Mouse (Mus musculus) limb, embryonic 14.5 days (tissue): ENCODE measurements at regions not wholly inside any gene's neighbourhood (a gene's known extent, or its start where the extent isn't known, plus 50 kb on each side); places are given as distances from the start of the nearest gene placed in this dataset.

Experiments
- ATAC-seq: fragments of 200-750 bp; cut with Nextera tagmentation; 2 replicates; pipeline ENCODE4 v1.8.0; 2017; ENCODE audit warnings: low read depth, moderate number of reproducible peaks, moderate TSS enrichment; ENCODE audit not compliant: low FRiP score
- DNase-seq: peaks from one replicate; pipeline ENCODE4 v3.0.0-alpha.2; 2015; ENCODE audit warnings: low spot score
- H3K27ac ChIP-seq: fragments of 300-500 bp; sonication (generic); replicated peaks from 2 replicates; pipeline ENCODE4 v1.5.1; 2014; ENCODE audit warnings: low read depth, mild to moderate bottlenecking, low read length, moderate library complexity, mixed read lengths
- H3K27me3 ChIP-seq: fragments of 300-500 bp; sonication (generic); 2 replicates; pipeline ENCODE4 v1.6.1; 2014; ENCODE audit warnings: low read length, mixed read lengths; ENCODE audit not compliant: control insufficient read depth, insufficient read depth
- H3K36me3 ChIP-seq: fragments of 300-500 bp; sonication (generic); 2 replicates; pipeline ENCODE4 v1.6.1; 2014; ENCODE audit warnings: mild to moderate bottlenecking, low read length, moderate library complexity, mixed read lengths; ENCODE audit not compliant: control insufficient read depth, insufficient read depth
- H3K4me1 ChIP-seq: fragments of 300-500 bp; sonication (generic); 2 replicates; pipeline ENCODE4 v1.6.1; 2014; ENCODE audit warnings: antibody characterized with exemption, low read length, mixed read lengths; ENCODE audit not compliant: control insufficient read depth, insufficient read depth
- H3K4me2 ChIP-seq: fragments of 300-500 bp; sonication (generic); replicated peaks from 2 replicates; pipeline ENCODE4 v1.6.1; 2014; ENCODE audit warnings: low read depth, mild to moderate bottlenecking, low read length, moderate library complexity; ENCODE audit not compliant: severe bottlenecking
- H3K4me3 ChIP-seq: fragments of 300-500 bp; sonication (generic); replicated peaks from 2 replicates; pipeline ENCODE4 v1.5.1; 2014; ENCODE audit warnings: low read length
- H3K9ac ChIP-seq: fragments of 300-500 bp; sonication (generic); 2 replicates; pipeline ENCODE4 v1.6.1; 2014; ENCODE audit warnings: mild to moderate bottlenecking, low read depth, low read length, moderate library complexity; ENCODE audit not compliant: severe bottlenecking
- H3K9me3 ChIP-seq: fragments of 300-500 bp; sonication (generic); 2 replicates; pipeline ENCODE4 v1.6.1; 2016; ENCODE audit warnings: low read length; ENCODE audit not compliant: control insufficient read depth
- POLR2A ChIP-seq: fragments of 200-500 bp; IDR thresholded peaks from 2 replicates; pipeline ENCODE4 v1.8.0; 2012; ENCODE audit warnings: inconsistent platforms, mild to moderate bottlenecking, moderate library complexity, borderline replicate concordance; ENCODE audit not compliant: insufficient read depth, insufficient read length; ENCODE audit errors: extremely low read depth
- WGBS: fragments of 180-500 bp; shearing (Covaris S2); extraction: QIAGEN DNeasy Blood & Tissue Kit; methylation state at CpG from one replicate; pipeline ENCODE4 v1.1.7; 2014; 5-methylcytosine and 5-hydroxymethylcytosine counted together

DNA sequence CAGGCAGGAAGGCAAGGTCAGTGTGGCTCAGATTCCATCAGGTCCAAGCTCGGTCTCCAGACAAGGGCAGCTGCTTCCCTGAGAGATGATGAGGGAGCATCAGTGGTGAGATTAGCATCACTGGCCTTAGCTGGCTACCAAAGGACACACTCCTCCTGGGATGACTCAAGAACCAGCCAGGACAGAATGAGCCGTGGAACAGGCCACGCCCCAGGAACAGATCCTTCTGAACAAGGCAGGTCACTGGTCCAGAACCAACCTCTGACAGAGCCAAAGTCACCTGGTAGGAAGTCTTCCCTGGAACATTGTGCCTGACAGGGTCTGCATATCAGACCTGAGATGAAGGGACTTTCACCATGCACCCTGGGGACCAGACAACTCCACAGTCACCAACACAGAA, 152.0 kb downstream of the Tomm20 start:
- no peak overlapping the region for H3K9ac ChIP-seq
- H3K9me3 ChIP-seq, result no peaks in the 10 kb centered on the region
- WGBS, result 75% methylated on average over 3 of the region's 3 CpGs
- no peaks in the 10 kb centered on the region for H3K27me3 ChIP-seq
- H3K27ac ChIP-seq, result no peak overlapping the region
- TF ChIP-seq POLR2A, result no peak
- no peak for ATAC-seq
- H3K4me2 ChIP-seq, result no peak overlapping the region
- no peak overlapping the region for H3K4me3 ChIP-seq
- no peaks in the 10 kb centered on the region for H3K36me3 ChIP-seq
- no peak for DNase-seq
- H3K4me1 ChIP-seq, result peaks cover 15% of the 10 kb centered on the region

DNA sequence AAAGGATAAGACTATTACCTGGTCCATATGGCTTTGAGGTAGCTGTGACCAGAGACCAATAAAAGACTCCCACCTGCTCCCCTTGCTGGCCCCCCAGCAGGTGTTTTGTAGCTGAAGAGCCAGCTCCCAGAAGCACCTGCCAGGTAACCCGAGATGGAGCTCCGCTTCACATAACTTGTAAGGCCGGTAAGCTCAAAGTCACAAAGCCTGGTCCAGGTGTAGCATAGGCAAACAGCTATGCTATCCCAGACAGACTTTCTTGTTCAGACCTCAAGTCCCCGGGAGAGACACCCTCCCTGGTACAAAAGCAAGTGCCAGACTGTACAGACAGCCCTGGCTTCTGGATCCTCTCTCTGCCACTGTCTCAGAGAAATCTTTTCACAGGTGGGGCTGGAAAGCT, 154.6 kb downstream of the Tomm20 start:
- Histone ChIP-seq H3K4me3 (no peak overlapping the region), H3K9me3 (0 out of 2 replicates have a peak, but pooled peaks cover under 1% of the 10 kb centered on the region), H3K9ac (no peak overlapping the region), H3K4me2 (no peak overlapping the region), H3K4me1 (peaks cover 14% of the 10 kb centered on the region), H3K36me3 (no peaks in the 10 kb centered on the region), H3K27me3 (no peaks in the 10 kb centered on the region), H3K27ac (no peak overlapping the region)
- no peak for DNase-seq
- WGBS, result 52% methylated on average over 4 of the region's 4 CpGs
- no peak for ATAC-seq
- TF ChIP-seq POLR2A, result no peak

DNA sequence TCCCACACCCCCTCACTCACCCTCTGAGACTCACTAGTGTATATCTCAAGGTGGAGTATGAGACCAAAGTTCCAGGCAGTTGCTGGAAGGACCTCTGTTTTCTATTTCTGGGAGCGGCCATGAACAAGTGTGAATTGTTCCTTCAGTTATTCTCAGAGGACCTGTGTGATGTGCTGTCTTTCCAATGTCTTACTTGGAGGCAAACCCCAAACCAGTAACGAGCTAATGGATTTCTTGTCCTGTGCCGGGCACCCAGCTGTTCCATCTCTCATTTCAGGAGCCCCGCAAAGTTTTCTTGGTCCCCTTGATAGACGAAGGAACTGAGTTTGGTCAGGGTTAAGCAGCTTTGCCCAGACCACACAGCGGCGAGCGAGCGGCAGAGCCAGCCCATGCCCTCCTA, 155.4 kb downstream of the Tomm20 start:
- no peak for TF ChIP-seq POLR2A
- 81% methylated on average over 9 of the region's 9 CpGs for WGBS
- ATAC-seq (no peak), DNase-seq (no peak)
- peaks cover 6% of the 10 kb centered on the region; the same call in 1 of the 2 replicates for H3K9me3 ChIP-seq
- no peak overlapping the region for H3K9ac ChIP-seq
- H3K27ac ChIP-seq, result no peak overlapping the region
- no peaks in the 10 kb centered on the region for H3K36me3 ChIP-seq
- H3K4me3 ChIP-seq, result no peak overlapping the region
- no peak overlapping the region for H3K4me2 ChIP-seq
- peaks cover 14% of the 10 kb centered on the region for H3K4me1 ChIP-seq
- H3K27me3 ChIP-seq, result no peaks in the 10 kb centered on the region

DNA sequence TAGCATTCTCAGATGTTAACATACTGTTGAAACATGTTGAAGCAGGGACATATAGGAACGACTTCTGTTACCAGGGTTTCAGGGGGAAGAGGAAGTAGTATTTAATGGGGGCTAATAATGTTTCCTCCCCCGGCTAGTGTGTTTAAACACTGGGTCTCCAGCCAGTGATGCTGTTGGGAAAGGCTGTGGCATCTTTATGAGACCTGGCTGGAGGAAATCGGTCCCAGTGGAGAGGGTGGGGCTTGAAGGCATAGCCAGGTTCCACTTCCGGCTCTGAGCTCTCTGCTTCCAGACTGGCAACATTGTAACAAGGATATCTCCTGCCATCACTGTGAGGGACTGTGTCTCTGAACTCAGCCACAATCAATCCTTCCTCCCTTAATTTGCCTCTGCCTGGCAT, 156.6 kb downstream of the Tomm20 start:
- no peak overlapping the region for H3K9ac ChIP-seq
- no peaks in the 10 kb centered on the region for H3K27me3 ChIP-seq
- WGBS, result 10% methylated on average over 4 of the region's 4 CpGs
- no peak overlapping the region for H3K4me3 ChIP-seq
- H3K4me1 ChIP-seq, result peaks cover 14% of the 10 kb centered on the region
- H3K9me3 ChIP-seq, result peaks cover 6% of the 10 kb centered on the region; the same call in 1 of the 2 replicates
- no peaks in the 10 kb centered on the region for H3K36me3 ChIP-seq
- TF ChIP-seq POLR2A, result no peak
- ATAC-seq, result peak; percentile 42; the same call in 1 of the 2 replicates
- peak overlapping the region; percentile 65 for H3K27ac ChIP-seq
- DNase-seq, result peak; percentile 45
- no peak overlapping the region for H3K4me2 ChIP-seq

DNA sequence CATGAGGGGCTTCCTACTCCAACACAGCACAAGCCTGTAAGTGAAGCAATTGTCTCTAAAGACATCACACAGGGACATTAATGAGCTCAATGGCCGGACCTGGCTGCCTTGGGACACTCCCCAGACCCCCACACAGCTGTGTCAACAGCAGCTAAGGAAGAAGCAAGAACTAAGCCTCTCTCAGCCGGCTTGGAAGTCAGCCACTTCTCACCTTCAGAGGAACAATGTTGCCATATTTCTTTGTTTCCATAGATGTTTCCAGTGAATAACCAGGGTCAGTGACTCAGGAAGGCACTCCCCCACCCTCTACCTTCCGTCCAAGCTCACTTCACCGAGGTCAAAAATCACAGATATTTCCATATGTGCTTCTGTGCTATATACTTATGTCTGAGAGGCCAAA, 157.0 kb downstream of the Tomm20 start:
- Histone ChIP-seq H3K9ac (no peak overlapping the region), H3K4me3 (no peak overlapping the region), H3K4me2 (no peak overlapping the region), H3K9me3 (peaks cover 6% of the 10 kb centered on the region; the same call in 1 of the 2 replicates), H3K27ac (peak overlapping the region; percentile 65), H3K4me1 (peaks cover 14% of the 10 kb centered on the region), H3K27me3 (no peaks in the 10 kb centered on the region), H3K36me3 (no peaks in the 10 kb centered on the region)
- WGBS, result 30% methylated on average over 4 of the region's 4 CpGs
- DNase-seq, result peak; percentile 57
- ATAC-seq, result peak; percentile 39; the same call in 1 of the 2 replicates
- TF ChIP-seq POLR2A, result no peak

DNA sequence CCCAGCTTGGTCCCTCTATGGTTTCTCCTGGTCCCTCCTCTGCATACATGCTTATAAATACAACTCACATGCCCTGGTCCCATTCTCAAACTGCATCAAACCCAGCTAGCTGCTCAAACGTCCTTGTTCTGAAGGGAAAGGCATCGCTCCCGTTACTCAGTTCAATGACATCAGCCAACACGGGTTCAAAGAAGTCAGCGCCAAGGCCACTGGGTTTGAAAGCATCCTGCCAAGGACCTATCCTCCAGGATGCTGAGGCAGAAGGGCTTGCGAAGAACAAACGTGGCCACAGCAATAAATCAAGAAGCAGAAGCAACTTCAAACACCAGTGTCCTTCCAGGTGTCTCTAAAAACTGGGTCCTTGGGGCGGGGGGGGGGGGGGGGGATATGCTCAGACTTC, 158.2 kb downstream of the Tomm20 start:
- Histone ChIP-seq H3K36me3 (no peaks in the 10 kb centered on the region), H3K9me3 (peaks cover 6% of the 10 kb centered on the region; the same call in 1 of the 2 replicates), H3K9ac (no peak overlapping the region), H3K27me3 (no peaks in the 10 kb centered on the region), H3K4me3 (no peak overlapping the region), H3K27ac (no peak overlapping the region), H3K4me2 (no peak overlapping the region), H3K4me1 (peaks cover 17% of the 10 kb centered on the region)
- WGBS, result 73% methylated on average over 7 of the region's 8 CpGs
- DNase-seq, result no peak
- ATAC-seq, result no peak
- TF ChIP-seq POLR2A, result no peak
